Mouse (Mus musculus) cerebellum, adult (tissue): ENCODE data around the gene Grin2c.
A peak's percentile ranks its signal among the peaks of the same experiment; 100 is the strongest.

Experiments used
- ATAC-seq: cut with Nextera tagmentation; 2 replicates; pipeline ENCODE4 v1.9.2; 2017; ENCODE audit warnings: mild to moderate bottlenecking, moderate library complexity, mixed read lengths; ENCODE audit not compliant: insufficient number of reproducible peaks, low FRiP score, low TSS enrichment

The Grin2c gene

DNA sequence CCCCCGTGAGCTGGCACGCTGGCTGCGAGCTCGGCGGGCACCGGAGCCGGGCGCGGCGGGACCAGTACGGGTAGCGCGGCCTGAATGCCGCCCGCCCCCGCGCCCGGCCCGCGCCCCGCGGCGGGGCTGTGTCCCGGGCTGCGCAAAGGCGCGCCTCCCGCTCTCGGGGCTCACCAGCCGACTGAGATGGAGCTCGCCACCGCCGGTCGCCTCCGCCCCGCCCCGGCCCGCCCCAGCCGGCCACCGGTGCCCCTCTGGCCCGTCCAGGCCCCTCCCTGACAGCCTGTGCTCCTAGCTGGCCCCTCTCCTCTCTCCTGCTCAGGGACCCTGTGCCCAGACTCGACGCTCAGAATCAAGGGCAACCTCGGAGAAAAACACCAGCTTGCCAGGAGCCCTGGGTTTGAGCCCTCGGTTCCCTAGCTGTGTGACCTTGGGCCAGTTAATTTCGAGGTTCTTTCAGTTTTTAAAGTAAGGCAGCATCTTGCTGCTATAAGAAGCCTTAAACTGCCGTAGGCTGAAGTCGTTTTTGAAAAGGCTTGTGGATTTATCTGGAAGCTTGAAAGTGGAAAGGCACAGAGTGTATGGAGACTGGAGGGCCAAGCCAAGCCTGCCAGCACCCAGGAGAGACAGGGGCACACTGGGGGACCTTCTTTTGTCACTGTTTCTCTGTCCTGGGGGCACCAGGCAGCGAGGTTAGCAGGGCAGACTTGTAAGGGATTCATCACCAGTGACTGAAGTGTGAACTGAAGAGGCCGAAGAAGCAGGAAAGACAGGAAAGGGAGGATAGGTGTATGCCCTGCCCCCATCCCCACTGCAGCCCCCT, at the start of gene Grin2c:
Grin2c (minus strand) TSS at position 183 of the 823 bp plus-strand sequence.
- ATAC-seq, result peak; percentile 10; the same call in 1 of the 2 replicates

- ATAC-seq, result no peak
Measured at GRCm38 (mm10) chr11:115314249-115314648, 47.2 kb upstream of the Grin2c start.

DNA sequence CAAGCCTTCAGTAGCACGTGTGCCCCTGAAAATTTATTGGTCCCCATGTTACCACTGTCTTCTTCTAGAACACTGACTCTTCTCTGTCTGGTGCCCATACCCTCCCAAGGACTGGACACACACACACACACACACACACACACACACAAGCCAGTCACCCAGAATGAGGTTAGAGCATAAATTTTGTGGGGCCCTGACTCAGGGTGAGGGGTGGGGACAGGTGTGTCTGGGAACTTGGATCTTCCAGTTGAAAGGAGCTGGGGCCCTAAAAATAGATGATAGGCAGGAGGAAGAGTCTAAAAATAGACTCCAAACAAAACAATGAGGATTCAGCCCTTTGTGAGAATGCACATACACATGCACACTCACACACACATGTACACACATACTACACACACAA, 41.7 kb upstream of the Grin2c start:
- no peak for ATAC-seq

GRCm38 (mm10) chr11:115306863-115307262, 39.8 kb upstream of the Grin2c start, which contains the start of gene Otop2:
Gene Otop2, plus strand, starts transcription at chr11:115307163.
- ATAC-seq, result no peak

DNA sequence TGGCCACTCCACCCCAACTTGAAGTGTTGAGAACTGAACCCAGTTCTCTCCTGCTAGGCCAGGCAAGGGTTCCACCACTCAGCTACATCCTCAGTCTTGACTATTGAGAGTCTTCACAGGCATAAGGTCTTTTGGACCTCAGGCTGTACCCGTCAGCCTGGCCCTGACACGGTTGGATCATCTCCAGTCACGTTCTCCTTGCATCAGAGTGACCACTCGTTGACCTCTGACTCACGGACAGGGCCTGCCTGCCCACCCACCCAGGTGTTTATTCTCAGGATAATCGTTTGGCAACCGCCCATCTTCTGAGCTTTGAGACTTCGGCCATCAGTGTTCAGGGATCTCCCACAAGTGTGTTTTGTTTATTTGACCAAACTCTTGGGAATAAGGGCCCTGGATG, 36.1 kb upstream of the Grin2c start:
- no peak for ATAC-seq

- ATAC-seq, result no peak
Measured at GRCm38 (mm10) chr11:115301351-115301750, 34.3 kb upstream of the Grin2c start.

DNA sequence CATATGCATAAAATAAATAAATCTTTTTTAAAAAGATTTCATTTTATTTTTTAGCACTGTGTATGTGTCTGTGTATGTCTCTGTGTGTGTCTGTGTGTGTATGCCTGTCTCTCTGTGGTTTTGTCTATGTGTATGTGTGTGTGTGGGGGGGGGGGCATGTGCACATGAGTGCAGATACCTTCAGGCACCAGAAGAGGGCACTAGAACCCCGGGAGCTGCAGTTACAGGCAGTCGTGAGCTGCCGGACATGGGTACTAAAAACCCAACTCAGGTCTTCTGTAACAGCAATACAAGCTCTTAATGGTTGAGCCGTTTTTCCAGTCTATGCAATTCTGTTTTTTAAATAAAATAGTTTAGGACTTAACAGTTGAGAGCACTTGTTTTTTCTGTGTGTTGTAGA, 33.7 kb upstream of the Grin2c start:
- no peak for ATAC-seq

DNA sequence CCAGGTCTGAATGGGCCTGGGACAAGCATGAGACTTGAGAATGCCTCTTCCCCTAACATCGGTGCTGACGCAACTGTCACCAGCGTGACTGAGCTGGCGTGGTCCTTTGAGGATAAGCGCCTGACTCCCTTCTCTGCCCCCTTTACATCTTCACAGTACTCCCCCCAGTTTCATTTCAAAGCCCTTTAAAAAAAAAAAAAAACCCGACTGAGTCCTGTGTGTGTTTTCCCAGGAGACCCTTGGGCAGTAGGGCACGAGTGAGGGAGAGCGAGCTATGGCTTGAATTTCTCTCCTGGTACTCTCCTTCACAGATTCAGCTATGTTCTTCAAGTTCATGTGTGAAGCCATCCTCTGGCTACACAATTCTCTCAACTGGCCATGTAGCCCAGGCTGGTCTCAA, 31.1 kb upstream of the Grin2c start:
- ATAC-seq, result no peak

DNA sequence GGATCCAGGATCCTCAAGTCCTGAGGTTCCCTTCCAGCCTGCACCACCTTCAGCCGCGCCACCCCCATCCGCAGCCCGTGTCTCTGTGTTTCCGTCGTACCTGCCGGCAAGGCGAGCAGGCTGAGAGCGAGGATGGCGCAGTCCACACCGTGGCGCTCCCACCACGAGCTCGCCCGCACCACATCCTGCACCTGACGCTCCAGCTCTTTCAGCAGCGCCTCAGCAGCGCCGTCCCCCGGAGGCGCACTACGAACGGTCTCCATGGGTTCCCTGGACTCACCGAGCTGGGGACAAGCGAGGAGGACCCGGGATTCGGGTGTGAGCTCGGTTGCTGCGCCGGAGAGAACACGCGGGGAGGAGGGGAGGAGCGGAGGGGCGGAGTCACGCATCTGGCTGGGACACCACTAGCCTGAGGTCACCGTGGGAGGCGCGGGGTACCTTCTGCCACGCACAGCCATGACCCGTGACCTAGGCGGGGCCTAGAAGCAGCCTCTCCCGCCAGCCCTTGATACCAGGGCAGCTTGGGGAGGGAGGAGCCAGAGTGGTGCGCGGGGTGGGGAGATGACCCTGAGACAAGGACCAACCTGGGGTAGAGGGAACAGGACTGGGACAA, 30.3 kb upstream of the Grin2c start, which contains the start of gene Fads6:
Fads6 (minus strand) TSS at position 450 of the 613 bp plus-strand sequence.
- ATAC-seq, result peak; percentile 85

- peak; percentile 36; the same call in 1 of the 2 replicates for ATAC-seq
Measured at GRCm38 (mm10) chr11:115296471-115297210, 29.6 kb upstream of the Grin2c start.

DNA sequence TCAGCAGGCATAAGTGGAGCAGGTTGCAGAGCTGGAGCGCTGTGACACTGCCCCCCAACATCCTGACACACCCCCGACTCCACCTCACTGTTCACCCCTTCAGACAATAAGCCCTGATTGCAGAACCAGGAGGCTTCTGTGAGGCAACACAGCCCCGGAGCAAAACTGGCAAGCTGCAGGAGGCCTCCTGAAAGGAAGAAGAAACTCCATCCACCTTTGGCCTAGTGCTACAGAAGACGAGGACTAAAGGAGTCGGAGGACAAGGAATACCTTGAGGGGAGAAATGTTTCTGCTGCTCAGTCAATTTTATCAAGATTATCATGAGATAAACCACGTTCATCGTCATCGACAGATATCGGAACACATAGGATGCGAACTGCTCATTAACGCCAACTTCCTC, 28.9 kb upstream of the Grin2c start:
- no peak for ATAC-seq

DNA sequence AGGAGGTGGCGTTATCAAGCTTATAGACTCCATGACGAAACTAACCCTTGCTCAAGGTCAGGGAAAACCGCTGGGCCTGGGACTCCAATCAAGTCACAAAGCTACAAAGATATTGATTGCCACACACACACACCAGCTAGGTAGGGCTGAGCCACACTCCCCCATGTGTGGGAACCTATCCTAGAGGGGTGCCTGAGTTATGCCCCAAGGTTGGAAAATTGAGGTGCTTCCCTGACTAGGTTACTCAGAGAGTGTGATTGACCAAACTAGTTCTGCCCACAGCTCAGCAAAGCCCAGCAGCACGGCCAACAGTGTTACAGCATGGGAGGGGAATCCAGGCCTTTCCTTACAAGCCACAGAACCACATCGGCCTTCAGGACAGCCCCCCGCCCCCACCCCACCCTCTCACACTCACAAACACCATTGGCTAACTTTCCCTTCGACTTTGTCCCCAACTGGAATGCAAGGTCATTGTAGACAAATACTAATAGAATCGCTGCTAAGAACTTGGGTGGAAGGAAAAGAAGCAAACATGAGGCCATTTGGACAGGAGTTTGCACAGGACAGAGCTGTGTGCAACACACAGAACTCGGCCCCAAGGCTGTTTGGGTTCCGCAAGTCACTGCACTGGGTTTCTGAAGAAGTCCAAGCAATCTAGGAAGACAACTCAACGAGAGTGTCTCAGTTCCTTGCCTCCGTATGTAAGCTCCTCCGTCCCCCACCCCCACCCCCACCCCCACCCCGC, 25.8 kb upstream of the Grin2c start:
- no peak for ATAC-seq

- no peak for ATAC-seq
Measured at GRCm38 (mm10) chr11:115291503-115291902, 24.5 kb upstream of the Grin2c start.

DNA sequence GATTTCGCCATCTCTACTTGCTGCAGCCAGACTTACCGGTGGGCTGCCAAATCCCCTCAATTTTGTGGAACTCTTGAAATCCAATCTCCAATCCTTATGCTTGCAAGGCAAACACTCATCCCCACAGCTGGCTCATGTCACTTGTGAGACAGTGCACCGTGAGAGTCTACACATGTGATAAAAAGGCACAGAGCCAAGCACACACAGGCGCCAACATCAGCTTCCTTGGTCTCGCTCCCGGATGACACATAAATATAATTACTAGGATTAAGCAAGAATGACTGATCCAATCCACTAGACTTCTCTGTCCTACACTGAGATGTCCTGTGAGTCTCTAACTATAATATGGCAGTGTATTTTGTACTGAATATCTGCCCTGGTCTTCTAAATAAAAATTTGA, 23.9 kb upstream of the Grin2c start:
- no peak for ATAC-seq

GRCm38 (mm10) chr11:115290314-115290713, 23.3 kb upstream of the Grin2c start:
- no peak for ATAC-seq

- no peak for ATAC-seq
Measured at GRCm38 (mm10) chr11:115289885-115290284, 22.8 kb upstream of the Grin2c start.

DNA sequence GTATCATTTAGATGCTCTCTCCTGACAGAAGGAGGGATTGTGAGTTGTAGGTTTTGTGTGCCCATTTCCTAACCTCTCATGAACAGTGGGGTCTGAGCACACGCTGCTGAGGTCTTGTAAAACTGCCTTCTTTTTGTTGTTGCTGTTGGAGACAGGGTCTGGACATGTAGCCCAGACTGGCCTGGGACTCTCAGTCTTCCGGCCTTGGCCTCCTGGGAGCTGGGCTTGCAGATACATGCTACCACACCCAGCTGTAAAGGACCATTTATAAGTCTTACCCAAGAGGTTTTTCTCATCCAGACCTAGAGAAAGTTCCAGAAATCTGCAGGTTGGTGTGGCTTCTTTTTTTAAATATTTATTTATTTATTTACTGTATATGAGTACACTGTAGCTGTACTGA, 21.3 kb upstream of the Grin2c start:
- no peak for ATAC-seq

DNA sequence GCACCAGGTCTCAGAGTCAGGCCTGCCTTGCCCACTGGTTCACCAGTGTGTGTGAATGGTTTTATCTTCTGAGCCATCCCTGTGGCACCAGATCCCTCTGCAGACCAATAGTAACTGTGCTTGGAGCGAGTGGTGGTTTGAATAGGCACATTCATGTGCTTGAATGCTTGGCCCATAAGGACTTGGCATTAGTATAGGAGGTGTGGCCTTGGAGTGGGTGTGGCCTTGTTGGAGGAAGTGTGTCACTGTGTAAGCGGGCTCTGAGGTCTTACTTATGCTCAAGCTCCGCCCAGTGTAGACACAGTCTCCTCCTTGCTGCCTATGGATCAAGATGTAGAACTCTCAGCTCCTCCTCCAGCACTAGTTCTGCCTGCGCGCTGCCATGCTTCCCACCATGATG, 20.3 kb upstream of the Grin2c start:
- ATAC-seq, result no peak

GRCm38 (mm10) chr11:115286201-115286993, 19.4 kb upstream of the Grin2c start:
- no peak for ATAC-seq

GRCm38 (mm10) chr11:115285282-115285681, 18.2 kb upstream of the Grin2c start:
- ATAC-seq, result no peak
